Mouse (Mus musculus): ENCODE results near the gene Rdh5.

- TF ChIP-seq CTCF (IDR thresholded peaks at IDR 0.05; ENCODE audit: borderline replicate concordance, extremely low read depth, insufficient read depth, insufficient read length) (no peak), POLR2A (IDR thresholded peaks at IDR 0.05; ENCODE audit: borderline replicate concordance, extremely low read depth, insufficient read depth, insufficient read length, poor library complexity, severe bottlenecking) (no peak)
Observed at GRCm38 (mm10) chr10:128929638-128930378, 7.1 kb upstream of the Rdh5 start.

All from brain, embryonic 14.5 days (tissue).